Comparison of ENCODE assay signal across 12 mouse cellular contexts in the genomic region with DNA sequence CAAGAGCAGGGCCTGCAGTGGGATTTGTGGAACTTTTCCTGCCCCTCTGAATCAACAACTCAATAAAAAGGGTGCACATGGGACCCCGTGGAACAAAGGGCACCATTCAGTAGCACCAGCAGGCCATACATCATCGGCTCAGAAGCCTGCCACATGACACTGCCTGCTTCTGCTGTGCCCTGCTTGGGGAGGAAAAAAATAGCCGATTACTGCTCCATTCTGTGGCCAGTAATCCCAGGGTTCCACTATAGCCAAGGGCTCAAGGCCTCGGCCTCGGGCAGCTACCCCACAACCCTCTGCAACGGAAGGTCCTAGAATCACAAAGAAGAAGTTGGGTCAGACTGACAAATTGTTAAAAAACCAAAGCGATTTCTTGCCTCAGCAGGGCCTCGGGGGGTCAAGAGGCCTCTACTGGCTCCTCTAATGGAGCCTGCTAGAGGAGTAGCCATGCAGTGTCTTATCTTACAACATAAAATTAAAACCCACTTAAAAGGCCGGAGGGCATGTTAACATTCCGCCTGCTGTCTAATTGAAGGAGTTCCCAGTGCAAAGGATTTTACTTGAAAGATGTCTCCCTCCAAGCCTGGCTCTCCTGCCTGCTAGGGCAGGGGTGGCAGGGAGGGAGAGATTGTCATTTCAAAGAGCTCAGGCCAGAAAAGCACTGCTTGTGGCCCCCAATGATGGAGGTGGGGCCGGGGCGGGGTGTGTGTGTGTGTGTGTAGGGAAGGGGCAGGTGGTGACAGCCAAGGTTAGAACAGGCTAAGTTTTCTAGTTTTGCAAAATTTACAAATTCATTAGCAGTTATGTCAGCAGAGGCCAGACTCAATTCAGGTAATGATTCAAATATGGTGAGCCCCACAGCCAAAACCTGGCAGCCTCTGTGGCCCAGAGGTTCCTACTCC. TPM values are rescaled to one million over a fixed set of nuclear protein-coding genes. Genes with fewer than 3 reads are reported as not detected.
DNase-seq lines count a peak whose midpoint lies in the region; ATAC-seq and TF ChIP-seq lines count a peak whose summit lies in the region.
"Had no signal": no experiment of that assay in that cellular context is flagged by ENCODE, and none has a peak within 500 bp of the region (broad histone marks: within the 10 kb centered on the region; RNA-seq: fewer than 3 reads in every experiment).

No protein-coding gene starts in this region.

- no peak for DNase-seq in heart, embryonic 10.5 days (ENCODE audit: low spot score)
- DNase-seq in heart, postnatal 25 days (ENCODE audit: low spot score): no peak
- peak; percentile 3 for DNase-seq in right cerebral cortex, adult 18-20 months
- no peak for DNase-seq in right cerebral cortex, postnatal 14 days
- DNase-seq in limb, embryonic 14.5 days (ENCODE audit: low spot score): no peak
- no peak for DNase-seq in cerebellum, adult 11 months
- DNase-seq in natural killer cell, adult 2 months (ENCODE audit: low spot score in 2 of 2): no peak
- no peak for DNase-seq in thymus, postnatal 36 days
- DNase-seq: adrenal gland, postnatal 36 days; cerebellum, postnatal 10 days had no signal

- H3K4me3 ChIP-seq in heart, embryonic 10.5 days: no peak overlapping the region
- no peak overlapping the region for H3K4me3 ChIP-seq in limb, embryonic 14.5 days (replicated peaks; ENCODE audit: low read length)

- H3K36me3 ChIP-seq in heart, embryonic 10.5 days: no peaks in the 10 kb centered on the region; the same call in 1 of the 2 replicates
- H3K36me3 ChIP-seq in limb, embryonic 14.5 days (ENCODE audit: control insufficient read depth, insufficient read depth, low read length): peaks cover 31% of the 10 kb centered on the region

- peak; percentile 31; the same call in 1 of the 2 replicates for ATAC-seq in limb, embryonic 14.5 days (ENCODE audit: low FRiP score, low read depth)
- ATAC-seq: intestine, embryonic 16.5 days had no signal

- H3K4me1 ChIP-seq in heart, embryonic 10.5 days: peaks cover 30% of the 10 kb centered on the region
- peaks cover 43% of the 10 kb centered on the region for H3K4me1 ChIP-seq in limb, embryonic 14.5 days (ENCODE audit: control insufficient read depth, insufficient read depth, low read length)

- H3K4me2 ChIP-seq in limb, embryonic 14.5 days (replicated peaks; ENCODE audit: low read depth, low read length, severe bottlenecking): peak overlapping the region; percentile 22; the same call in 1 of the 2 replicates

- TF ChIP-seq POLR2A in limb, embryonic 14.5 days (IDR thresholded peaks at IDR 0.05; ENCODE audit: borderline replicate concordance, extremely low read depth, insufficient read depth, insufficient read length): no peak

- peaks cover 72% of the 10 kb centered on the region for H3K27me3 ChIP-seq in heart, embryonic 10.5 days (ENCODE audit: insufficient read depth, poor library complexity, severe bottlenecking)
- H3K27me3 ChIP-seq in limb, embryonic 14.5 days (ENCODE audit: control insufficient read depth, insufficient read depth, low read length): no peaks in the 10 kb centered on the region

- 0 out of 2 replicates have a peak overlapping the region, but pooled peaks have one; percentile 6 for H3K27ac ChIP-seq in heart, embryonic 10.5 days
- H3K27ac ChIP-seq in limb, embryonic 14.5 days (replicated peaks; ENCODE audit: low read depth, low read length): peak overlapping the region; percentile 76

- intact Hi-C loops in heart, postnatal 25 days (cut with DNase I): no loop called here

- no peak overlapping the region for H3K9ac ChIP-seq in limb, embryonic 14.5 days (ENCODE audit: low read depth, low read length, severe bottlenecking)

- H3K9me3 ChIP-seq in heart, embryonic 10.5 days: no peaks in the 10 kb centered on the region
- H3K9me3 ChIP-seq in limb, embryonic 14.5 days (ENCODE audit: control insufficient read depth, low read length): no peaks in the 10 kb centered on the region

- WGBS in heart, embryonic 10.5 days: 42% methylated on average over 12 of the region's 12 CpGs
- 16% methylated on average over 12 of the region's 12 CpGs for WGBS in limb, embryonic 14.5 days

RNA-seq across cellular contexts. Expression of gene Tbx4, which starts 31.1 kb away (rescaled TPM):
- 0.80 and 4.1 TPM in 2 replicates for polyA plus RNA-seq in heart, embryonic 10.5 days (2016; fragmentation: Nextera tagmentation; extraction: Ambion mirVana)
- under 1 TPM in 1 of 2 experiments, not detected in 1; 0.08 TPM for total RNA-seq in heart, postnatal 25 days (2021)
- 37.5 and 52.7 TPM in 2 replicates for polyA plus RNA-seq in limb, embryonic 14.5 days (2012; rRNA removed)
- 15.5 and 20.0 TPM in 2 replicates for polyA plus RNA-seq in limb, embryonic 14.5 days (2014; fragmentation: Nextera tagmentation; extraction: Ambion mirVana)
- total RNA-seq: adrenal gland, postnatal 36 days had no signal
- polyA plus RNA-seq: intestine, embryonic 16.5 days; liver, embryonic 16.5 days had no signal
